Mouse (Mus musculus) heart, adult 18-20 months (tissue): ENCODE data around the gene Nav2. TPM values are rescaled to one million over a fixed set of nuclear protein-coding genes. Genes with fewer than 3 reads are reported as not detected.

Source experiments
- DNase-seq, 2 experiments: peaks; one replicate each; pipeline ENCODE4 v3.0.0; 2021 to 2022; ENCODE audit warnings: mixed read lengths in 1 of 2
- total RNA-seq, 2 experiments: library from RNA; stranded (reverse); gene quantifications; 2 replicates each; pipeline ENCODE4 v1.2.3; 2021

The Nav2 gene
- total RNA-seq, 2 experiments from 2014 or later, result 35.5 to 45.2 TPM

- DNase-seq, result no peak
These were observed 149.9 kb downstream of the Nav2 start for GRCm38 (mm10) chr7:49058304-49059012.

GRCm38 (mm10) chr7:49064792-49065521, 156.4 kb downstream of the Nav2 start:
- DNase-seq, result peak in 1 of 2 experiments; percentile 35

DNA sequence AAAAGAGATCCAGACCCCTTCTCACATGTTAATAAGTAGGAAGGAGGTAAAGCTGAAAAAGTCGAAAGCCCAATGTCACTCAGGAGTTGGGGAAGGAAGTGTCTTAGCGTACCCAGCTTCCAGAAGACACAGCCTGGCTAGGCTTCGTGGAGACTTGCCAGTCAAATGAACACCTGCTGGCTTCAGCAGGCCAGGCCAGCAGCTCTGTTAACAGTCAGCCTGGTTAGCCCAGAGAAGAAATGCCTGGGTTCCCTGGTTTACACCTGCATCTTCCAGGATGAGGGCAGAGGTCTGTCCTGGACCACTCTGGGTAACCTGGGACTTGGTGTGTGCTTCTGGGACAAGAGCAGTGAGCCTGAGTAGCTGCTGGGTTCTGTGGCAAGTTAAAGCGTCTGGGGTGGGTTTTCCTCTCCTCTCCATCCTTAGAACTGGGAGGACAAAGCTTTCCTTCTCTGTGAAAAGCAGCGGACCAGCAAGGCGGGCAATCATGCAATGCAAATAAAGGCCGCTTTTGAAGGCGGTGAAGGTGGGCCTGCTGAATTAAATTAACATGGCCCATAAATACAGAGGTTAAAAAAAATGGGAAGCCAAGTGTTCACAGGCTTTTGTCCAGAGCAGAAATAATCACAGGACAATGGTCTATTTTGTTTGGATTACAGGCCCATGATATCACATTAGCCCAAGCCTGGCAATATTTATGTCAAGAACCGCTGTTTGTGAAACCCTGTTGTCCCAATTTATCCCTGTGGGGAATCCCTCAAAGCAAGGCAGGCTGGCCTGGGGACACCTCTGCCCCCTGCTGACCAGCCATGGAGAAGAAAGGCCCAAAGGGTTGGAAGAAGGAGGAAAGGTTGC, 157.3 kb downstream of the Nav2 start:
- DNase-seq, result peak in 1 of 2 experiments; percentile 43

- DNase-seq, result no peak
These were observed 158.3 kb downstream of the Nav2 start for GRCm38 (mm10) chr7:49066828-49067227.

- no peak for DNase-seq
These were observed 161.0 kb downstream of the Nav2 start for GRCm38 (mm10) chr7:49069396-49069961.

- no peak for DNase-seq
These were observed 162.1 kb downstream of the Nav2 start for GRCm38 (mm10) chr7:49070621-49071020.

GRCm38 (mm10) chr7:49071141-49071567, 162.6 kb downstream of the Nav2 start:
- no peak for DNase-seq

DNA sequence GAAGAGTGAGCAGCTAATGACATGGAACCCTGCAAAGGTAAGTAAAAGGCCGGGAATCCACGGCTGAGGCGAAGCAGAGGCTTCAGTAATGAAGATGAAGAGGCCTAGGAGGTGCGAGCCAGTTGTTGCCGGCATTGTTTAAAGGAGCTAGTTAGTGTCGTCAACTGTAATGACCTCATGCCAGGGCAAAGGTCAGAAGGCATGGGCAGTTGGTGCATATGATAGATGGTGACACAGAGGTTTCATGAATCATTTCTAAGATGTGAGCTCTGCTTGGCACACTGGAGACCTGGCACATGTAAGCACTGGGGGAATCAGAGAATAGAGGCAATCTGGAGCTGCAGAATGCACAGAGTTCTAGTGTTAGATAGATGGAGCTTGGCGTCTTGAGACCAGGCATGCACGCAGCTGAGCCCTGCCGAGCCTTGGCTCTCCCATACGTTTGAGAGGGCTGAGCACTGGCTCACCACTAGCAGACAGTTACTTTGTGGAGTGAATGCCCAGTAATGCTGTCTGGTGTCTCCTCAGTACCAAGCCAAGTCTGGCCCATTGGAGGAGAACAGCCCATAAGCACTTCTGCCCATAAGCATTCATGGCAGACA, 166.9 kb downstream of the Nav2 start:
- DNase-seq, result no peak

DNA sequence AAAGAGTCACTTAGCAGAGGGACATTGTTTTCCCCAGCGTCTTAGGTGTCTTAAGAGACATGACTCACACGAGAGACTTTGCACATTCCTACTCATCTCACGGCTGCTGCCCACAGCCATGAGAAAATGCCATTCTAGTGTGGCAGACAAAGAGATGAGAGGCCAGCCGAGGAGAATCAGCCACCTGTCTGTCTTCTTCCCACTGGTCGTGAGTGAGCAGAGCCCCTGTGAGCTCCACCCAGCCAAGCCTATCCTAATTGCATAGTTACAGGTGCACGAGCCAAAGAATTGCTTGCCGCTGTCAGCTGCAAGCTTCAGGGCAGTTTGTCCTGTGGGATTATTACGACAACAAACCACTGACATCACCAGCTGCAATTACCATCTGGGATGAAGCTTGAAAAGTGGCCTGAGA, 167.8 kb downstream of the Nav2 start:
- no peak for DNase-seq

GRCm38 (mm10) chr7:49078930-49079329, 170.4 kb downstream of the Nav2 start:
- no peak for DNase-seq

DNA sequence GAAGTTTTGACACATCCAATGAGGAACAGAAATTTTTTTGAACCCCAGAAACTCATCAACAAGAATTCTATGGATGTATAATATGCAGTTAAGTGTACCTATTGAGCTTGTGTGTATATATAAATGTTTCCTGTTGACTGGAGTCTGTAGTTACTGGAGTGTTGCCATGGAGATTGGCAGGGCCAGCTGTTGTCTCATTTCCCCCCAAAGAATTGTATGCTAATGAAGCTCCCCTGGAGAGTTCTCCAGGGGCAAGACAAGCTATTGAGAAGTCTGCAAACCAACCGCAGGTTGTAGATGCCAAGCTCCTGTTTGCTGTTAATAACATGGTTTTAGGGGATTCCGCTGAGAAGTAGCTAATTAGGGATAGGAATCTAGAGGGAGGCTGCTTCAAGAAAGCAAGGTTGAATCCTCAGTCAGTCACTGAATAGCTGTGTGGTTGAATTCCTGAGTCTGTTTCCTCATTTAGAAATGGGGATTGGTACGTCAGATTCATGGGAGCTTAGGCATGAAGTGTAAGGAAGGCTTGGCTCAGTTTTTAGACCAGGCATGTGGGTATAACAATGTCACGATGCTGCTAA, 174.2 kb downstream of the Nav2 start:
- DNase-seq, result no peak

GRCm38 (mm10) chr7:49084768-49085167, 176.3 kb downstream of the Nav2 start:
- DNase-seq, result no peak

DNA sequence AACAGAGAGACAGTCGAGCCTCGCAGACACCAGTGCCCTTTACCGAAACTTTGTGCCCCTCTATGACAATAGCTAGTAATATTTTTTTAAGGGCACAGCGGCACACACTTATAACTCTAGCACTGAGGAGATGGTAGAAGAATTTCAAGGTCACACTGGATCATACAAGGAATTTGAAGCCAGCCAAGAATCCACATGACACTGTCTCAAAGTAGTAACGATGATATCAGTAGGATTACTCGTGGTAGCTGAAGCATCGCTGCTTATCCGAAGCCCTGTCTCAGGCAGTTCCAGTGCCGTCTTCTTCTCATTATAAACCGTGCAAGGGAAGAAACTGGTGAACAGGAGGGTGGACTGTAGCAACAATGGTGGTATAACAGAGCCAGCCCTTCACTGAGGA, 177.2 kb downstream of the Nav2 start:
- no peak for DNase-seq

- no peak for DNase-seq
These were observed 178.6 kb downstream of the Nav2 start for GRCm38 (mm10) chr7:49087154-49087553.

DNA sequence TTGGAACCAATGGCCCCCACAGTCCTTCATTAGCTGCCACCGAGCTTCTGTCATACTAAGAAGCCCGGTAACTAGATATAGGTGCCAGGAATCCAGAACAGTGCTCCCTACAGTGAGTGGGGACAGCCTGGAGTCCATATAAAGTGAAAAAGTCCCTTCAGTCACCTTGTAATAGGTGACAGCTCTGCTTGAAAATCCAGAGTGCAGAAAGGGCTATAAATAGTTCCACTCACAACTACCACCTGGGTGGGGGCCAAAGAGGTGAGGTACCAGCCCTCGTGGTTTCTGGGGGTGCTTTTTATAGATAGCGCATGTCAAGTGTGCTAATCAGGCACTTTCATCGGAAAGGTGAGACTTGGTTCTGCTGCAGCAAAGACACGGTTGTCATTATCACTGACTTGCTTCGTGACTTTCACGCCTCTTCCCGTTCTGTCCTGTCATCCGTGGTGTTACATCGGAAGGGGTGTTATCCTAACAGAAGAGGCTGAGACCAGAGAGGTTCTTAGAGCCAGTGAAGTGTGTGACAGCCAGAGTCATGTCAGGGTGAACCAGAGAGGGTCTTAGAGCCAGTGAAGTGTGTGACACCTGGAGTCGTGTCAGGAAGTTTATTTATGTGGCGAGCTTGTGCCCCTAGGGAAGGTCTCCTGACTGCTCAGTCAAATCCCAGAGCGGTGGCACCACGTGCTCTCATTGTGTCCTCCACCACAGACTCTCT, 179.8 kb downstream of the Nav2 start:
- peak; percentile 31 to 52 for DNase-seq

GRCm38 (mm10) chr7:49091371-49091770, 182.9 kb downstream of the Nav2 start:
- no peak for DNase-seq

DNA sequence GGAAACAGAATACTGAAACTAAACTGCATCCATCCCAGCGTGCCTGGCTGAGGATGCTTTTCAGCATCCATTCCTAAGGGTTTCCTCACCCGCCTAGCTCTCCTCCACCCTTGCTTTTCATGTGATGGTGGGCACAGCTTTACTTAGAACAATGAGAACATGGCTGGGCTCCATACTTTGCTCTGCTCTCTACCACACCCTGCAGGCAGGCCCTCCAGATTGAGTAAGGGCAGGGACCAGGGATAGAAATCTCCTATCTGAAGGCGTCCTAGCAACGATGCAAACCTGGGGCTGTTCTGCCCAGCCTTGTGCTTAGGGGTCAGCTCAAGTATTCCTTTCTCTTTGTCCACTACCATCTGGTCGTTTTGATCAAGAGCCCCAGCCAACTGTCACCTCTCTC, 183.4 kb downstream of the Nav2 start:
- DNase-seq, result no peak

DNA sequence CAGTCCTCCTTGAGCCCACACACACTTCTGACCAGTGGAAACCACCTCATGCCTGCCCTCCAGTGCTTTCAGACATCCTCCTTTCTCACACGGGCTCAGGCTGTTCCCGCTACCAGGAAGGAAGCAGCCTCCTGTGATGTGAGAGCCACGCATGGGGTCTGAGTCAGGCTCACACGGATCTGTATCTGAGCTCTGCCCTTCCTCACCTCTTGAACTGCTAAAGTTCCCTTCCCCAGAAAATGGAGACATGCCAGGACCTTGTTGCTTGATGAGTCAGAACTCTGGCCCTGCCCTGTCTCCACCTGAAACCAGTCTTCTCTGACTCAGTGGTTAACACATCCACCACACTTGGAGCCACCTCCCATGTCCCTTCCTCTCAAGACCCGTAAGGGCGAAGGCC, 185.1 kb downstream of the Nav2 start:
- DNase-seq, result no peak

DNA sequence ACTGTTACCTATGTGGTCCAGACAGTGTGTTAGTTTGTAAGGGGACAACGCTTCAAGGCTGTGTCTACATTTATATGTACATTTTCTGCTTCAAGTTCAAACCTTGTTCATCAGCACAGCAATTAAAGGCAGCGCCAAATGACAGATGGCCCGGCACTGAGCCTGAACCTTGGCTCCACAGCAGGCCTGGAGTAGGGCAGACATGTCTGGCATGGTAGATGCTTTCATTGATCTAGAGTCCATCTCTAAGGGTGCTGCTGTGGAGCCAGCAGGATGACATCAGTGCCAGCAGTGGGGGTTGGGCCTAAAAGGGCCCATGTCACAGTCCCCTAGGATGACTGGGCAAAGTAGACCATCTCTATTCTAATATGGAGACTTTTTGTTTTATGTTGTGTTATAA, 186.0 kb downstream of the Nav2 start:
- DNase-seq, result no peak

DNA sequence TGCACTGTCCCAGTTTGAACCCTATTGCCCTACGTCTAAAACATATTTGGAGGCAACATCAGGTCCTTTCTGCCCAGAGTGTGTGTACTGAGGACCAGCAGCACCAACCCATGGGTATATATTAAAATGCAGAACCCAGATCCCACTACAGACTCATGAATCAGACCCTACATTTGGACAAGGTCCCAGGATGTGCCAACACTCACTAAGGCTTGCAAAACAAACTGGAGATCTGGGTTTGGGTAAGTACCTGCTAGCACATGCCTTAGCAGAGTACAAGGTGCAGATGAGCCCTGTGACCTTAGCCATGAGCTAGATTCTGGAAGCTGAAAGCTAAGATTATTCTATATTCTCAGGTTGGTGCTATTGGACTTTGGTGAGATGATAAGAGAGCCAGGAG, 192.8 kb downstream of the Nav2 start:
- no peak for DNase-seq

DNA sequence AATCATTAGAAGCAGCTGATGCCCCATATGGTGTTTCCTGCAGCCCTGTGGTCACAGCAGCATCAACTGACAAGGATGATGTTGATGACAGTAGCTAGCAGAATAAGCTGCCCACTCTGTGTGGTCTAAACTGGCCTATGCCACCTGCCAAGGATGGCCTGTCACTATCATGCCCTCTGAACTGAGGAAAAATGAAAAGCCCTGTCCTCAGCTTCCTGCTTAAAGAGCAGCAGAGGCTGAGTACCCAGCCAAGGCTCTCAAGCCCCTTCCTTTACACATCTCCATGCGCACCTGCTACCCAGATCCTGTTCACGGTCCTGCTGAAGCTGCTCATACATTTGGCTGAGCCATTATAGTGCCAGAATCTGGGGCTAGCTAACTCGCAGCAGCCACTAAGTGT, 193.7 kb downstream of the Nav2 start:
- no peak for DNase-seq
